Mouse (Mus musculus) kidney, adult 2 months (tissue): ENCODE data around the gene Rbm39.

Experiments used
- CTCF ChIP-seq: fragments of 200-500 bp; conservative IDR thresholded peaks from 2 replicates; pipeline ENCODE4 v1.5.1; 2011; ENCODE audit warnings: low read depth, mild to moderate bottlenecking, control low read depth, low read length, moderate library complexity, mixed read lengths; ENCODE audit not compliant: insufficient read depth, insufficient read length
- POLR2A ChIP-seq: fragments of 200-500 bp; IDR thresholded peaks from one replicate; pipeline ENCODE4 v1.6.1; 2011; ENCODE audit warnings: low read depth, low read length, control low read depth

- TF ChIP-seq CTCF (no peak), POLR2A (no peak)
These were observed 47.7 kb upstream of the Rbm39 start for GRCm38 (mm10) chr2:156227689-156228088.
